Mouse (Mus musculus): Measurements from ENCODE around the gene Mctp2.

DNA sequence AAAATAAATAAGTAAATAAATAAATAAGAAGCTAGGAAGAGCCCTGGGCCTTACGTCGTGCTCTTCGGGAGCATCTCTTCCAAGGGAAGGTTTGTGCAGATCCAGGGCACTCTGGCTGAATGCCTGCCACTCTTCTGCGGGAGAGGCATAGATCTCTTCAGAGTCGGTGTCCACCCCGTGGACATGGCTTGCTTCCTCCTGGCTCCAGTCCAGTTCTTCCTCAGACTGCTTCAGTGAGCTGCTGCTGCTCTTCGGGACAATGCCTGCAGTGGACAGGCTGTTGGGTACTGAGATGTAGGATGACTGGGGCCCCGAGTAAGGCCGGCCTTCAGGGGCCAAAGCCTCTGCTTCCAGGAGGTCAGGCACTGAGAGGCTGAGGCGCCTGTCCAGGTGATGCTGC is 47.4 kb downstream of the Mctp2 start:
- TF ChIP-seq CTCF (IDR thresholded peaks at IDR 0.05; ENCODE audit: borderline replicate concordance, insufficient read depth, low read depth, low read length): no peak
- TF ChIP-seq POLR2A (IDR thresholded peaks at IDR 0.05; ENCODE audit: borderline replicate concordance, insufficient read depth, low read length): no peak
